Mouse (Mus musculus) kidney, postnatal 14 days (tissue): ENCODE measurements around the gene Gsg1l2.

Source experiments
- DNase-seq: peaks from one replicate; pipeline ENCODE4 v3.0.0; 2022; ENCODE audit warnings: mixed read lengths

Gsg1l2 gene

GRCm38 (mm10) chr11:67774379-67774778 is at the start of gene Gsg1l2:
Gene Gsg1l2 (plus strand): TSS chr11:67774608.
- DNase-seq = no peak

- DNase-seq = no peak
Measured at GRCm38 (mm10) chr11:67727095-67727494, 47.3 kb upstream of the Gsg1l2 start.

DNA sequence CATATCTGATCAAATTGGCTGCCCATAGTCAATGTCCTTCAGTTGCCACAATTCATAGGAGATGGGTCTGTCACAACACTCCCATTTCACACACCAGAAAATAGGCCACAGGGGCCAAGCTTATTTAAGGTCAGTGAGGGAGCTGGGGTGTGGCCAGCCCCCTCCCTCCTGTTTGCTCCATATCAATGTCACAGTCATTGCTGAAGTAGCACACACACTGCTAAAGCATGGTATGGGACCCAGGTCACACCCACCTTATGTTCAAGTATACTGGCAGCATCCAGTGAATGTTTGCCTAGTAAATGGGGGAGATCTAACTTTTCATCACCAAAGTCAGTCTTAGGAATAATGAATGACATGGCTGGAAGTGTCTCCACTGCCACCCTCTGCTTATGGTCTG is 45.7 kb upstream of the Gsg1l2 start:
- DNase-seq = no peak

- DNase-seq = no peak
Measured at GRCm38 (mm10) chr11:67731056-67731455, 43.4 kb upstream of the Gsg1l2 start.

DNA sequence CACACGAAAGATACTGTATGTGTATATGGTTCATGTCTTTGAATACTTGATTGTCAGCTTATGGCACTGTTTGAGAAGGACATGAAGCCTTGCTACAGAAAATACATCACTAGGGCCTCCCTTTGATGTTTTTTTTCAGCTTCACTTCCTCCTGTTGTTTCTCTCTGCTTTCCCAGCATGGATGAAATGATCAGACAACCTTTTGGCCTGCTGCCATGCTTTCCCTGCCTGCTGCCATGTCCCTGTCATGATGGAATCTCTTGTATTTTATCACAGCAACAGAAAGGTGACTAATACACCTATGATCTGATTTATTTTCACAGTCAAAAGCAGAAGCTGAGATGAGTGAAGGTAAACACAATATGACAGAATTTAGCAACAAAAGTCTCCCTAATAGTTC is 40.7 kb upstream of the Gsg1l2 start:
- no peak for DNase-seq

DNA sequence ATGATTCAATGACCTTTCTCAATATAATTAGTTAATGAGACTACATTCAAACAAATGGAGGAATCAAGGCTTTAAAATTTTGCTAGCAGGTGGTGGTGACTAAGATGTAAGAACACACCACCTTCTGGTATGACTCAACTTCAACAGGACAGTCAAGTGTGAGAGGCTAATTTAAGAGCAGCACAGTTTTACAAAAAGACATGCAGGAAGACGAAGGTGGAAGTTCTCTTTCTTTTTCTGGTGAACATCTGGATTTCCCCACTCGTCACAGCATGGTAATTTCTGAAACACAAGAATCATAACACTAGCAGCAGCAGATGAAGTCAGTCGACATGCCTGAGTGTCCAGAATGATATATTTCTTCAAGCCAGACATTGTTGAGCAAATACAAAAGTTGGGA is 39.8 kb upstream of the Gsg1l2 start:
- no peak for DNase-seq

DNA sequence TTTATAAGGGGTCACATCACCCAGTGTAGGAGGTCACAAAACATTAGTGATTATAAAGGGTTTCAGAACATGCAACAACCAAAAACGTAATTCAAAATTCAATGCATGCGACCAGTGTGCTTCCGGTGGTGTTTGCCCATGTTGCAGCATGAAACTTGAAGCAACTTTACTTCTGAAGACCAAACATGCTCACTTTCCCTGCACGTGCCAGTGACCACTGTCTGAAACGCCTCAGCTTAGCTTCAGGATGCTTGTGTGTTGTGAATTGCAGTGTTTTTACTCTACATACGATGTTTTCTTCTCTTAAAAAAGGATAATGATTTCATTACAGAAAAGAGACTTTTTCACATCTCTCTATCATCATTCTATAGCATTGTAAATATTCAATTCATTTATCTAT is 36.1 kb upstream of the Gsg1l2 start:
- DNase-seq = no peak

DNA sequence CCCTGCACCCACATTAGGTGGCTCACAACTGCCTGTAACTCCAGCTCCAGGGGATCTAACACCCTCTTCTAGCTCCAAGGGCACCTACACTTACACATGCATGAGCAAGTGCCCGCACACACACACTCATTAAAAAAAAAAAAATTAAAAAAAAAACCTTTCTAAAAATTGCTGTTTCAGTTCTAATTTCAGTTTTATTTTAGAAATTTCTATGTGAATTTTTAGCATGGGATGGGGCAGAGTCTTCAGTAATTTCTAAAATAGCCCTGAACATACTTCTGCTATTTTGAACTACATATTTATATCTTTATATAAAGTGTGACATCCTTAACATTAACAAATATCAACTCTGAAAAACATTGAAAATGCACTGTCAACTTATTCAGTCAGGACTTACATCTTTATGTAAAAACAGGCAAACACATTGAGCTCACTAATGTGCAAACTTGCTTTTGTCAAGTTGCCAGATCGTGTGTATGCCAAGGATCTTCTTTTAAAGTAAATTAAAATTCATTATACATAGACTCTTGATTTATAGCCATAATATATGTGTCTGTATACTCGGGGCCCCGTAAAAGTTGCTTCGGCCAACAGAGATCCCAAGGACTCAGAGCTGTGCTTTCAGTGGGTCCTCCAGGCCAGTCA is 35.4 kb upstream of the Gsg1l2 start:
- no peak for DNase-seq

GRCm38 (mm10) chr11:67741569-67741968 is 32.8 kb upstream of the Gsg1l2 start:
- no peak for DNase-seq

- no peak for DNase-seq
Measured at GRCm38 (mm10) chr11:67756287-67756686, 18.1 kb upstream of the Gsg1l2 start.

GRCm38 (mm10) chr11:67757373-67758167 is 16.8 kb upstream of the Gsg1l2 start:
- no peak for DNase-seq

DNA sequence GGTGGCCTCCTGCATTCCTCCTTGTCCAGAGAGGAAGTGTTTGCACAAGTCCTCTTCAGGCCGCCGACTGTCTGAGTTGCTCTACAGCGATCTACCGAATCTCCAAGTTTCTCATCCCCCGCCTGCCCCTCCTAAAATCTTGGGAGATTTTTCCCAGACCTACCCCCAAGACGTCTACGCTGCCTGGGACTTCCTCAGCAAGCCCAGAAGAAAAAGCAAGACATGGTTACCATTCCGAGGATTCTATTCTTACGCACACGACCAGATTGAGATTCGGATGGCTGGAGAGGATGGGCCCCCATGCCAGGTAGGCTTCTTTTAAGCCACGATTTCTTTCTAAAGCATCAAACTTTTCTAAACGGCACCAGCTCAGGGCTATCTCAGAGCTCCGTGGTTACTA is 3.4 kb upstream of the Gsg1l2 start, which contains the start of gene Glp2r:
Gene Glp2r (minus strand): TSS at position 101 of the 400 bp plus-strand sequence.
- no peak for DNase-seq

- DNase-seq = no peak
Measured at GRCm38 (mm10) chr11:67771691-67772090, 2.7 kb upstream of the Gsg1l2 start.

DNA sequence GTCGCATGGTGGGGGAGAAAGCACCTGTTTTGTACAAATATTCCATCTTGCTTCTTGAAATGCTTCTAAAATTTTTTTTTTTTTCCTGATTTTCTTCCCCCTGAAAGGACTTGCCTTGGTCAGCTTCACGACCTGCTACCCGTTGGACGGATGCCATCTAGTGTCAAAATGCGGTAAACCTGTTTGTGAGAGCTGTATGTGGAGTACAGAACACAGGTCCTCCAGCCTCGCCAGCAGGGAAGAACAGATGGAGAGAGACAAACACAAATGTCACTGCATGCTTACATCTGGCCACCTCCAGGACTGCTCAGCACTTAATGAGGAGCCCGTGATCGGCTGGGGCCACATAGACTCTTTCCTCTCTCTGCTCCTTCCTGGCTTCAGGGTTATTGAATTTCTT is 1.8 kb upstream of the Gsg1l2 start:
- DNase-seq = peak; percentile 50

GRCm38 (mm10) chr11:67790182-67790581 is 15.8 kb downstream of the Gsg1l2 start:
- no peak for DNase-seq

DNA sequence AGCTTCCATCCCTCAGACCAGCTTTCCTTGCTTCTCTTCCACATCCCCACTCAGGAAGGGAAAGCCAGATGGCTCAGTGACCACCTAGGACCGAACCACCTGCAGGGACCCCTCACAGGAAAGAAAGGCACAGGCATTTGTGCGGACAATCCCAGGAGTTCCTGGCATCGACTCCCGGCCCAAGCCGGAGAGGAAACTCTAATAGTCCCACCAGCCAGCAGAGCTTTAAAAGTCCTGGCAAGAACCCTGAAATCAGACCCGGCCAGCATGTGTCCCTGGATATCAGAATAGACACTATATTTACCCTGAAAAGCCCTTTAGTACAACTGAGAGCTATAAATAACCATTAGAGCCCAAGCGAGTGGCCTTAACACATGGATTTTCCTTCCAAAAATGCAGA is 23.5 kb downstream of the Gsg1l2 start, which contains the start of gene Dhrs7c:
Gene Dhrs7c (plus strand): TSS at position 257 of the 400 bp plus-strand sequence.
- DNase-seq = no peak

- DNase-seq = no peak
Measured at GRCm38 (mm10) chr11:67800130-67800723, 25.8 kb downstream of the Gsg1l2 start.

GRCm38 (mm10) chr11:67801169-67801568 is 26.8 kb downstream of the Gsg1l2 start:
- DNase-seq = no peak

- no peak for DNase-seq
Measured at GRCm38 (mm10) chr11:67805538-67805937, 31.1 kb downstream of the Gsg1l2 start.

DNA sequence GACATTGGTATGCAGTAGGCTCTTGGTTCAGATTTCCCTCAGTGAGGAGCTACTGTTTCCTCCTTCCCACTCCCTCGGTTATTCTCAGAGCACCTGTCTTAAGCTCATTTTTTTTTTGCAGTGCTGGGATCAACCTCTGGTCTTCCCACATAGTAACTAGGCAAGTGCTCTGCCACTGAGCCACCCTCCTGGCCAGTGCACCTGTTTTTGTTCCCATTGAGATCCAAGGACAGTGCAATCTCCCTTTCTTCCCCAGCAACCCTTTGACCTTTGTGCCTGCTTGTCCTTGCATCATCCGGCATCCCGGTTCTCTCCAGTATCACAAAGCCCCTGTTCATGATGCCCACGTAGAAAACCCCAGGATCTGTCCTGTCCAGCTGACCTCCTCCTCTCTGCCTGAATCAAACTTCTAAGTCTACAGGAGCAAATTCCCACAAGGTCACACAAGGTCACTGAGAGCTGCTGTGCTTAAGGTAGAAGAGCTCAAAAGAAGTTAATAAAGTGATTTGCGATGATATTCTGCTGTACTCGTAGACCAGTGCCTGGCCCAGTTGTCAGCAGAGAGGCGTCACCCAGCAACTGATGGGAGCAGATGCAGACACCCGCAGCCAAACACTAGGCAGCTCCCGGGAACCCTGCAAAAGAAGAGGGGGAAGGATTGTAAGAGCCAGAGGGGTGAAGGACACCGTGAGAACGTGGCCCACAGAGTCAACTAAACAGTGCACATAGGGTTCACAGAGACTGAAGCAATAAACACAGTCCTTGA is 32.6 kb downstream of the Gsg1l2 start:
- no peak for DNase-seq

DNA sequence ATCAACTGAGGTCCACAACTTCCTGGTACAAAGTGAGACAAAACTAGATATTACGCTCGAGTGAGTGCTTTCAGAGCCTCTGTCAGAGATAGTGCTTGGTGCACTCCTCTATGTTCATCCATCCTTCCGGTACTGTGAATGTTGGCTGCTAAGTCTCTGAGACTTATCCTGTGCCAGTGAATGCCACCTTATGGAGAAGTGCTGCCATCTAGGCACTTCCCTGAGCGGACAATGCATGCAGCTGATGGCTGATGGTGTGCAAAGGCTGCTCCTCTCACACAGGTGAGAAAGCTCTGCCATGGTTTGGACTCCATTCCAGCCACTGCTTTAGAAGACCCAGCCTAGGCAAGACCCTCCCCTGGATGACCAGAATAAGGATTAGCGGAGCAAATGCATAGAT is 33.6 kb downstream of the Gsg1l2 start:
- DNase-seq = no peak

DNA sequence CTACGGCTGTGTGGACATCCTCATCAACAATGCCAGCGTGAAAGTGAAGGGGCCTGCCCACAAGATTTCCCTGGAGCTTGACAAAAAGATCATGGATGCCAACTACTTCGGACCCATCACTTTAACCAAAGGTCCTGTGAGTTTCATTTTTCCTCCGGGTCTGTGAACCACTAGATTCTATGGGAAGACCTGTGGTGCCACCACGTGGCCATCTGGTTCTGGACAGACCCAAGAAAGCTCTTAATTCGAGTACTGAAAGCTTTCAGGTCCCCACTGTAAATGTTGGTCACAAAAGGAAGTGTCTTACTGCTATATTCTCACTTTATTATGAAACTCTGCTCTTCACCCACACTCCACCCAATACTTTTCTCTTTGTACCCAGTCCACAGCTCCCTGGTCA is 37.1 kb downstream of the Gsg1l2 start:
- peak; percentile 16 for DNase-seq

- peak; percentile 45 for DNase-seq
Measured at GRCm38 (mm10) chr11:67819604-67820003, 45.2 kb downstream of the Gsg1l2 start.
